11 mouse cellular contexts compared by ENCODE assay signal in genomic region chr15:82378261-82379180, GRCm38 (mm10). TPM values are rescaled to one million over a fixed set of nuclear protein-coding genes. Genes with fewer than 3 reads are reported as not detected.
A peak's percentile ranks its signal among the peaks of the same experiment; 100 is the strongest.
DNase-seq lines count a peak whose midpoint lies in the region; ATAC-seq and TF ChIP-seq lines count a peak whose summit lies in the region.
"Had no signal": no experiment of that assay in that cellular context is flagged by ENCODE, and none has a peak within 500 bp of the region (broad histone marks: within the 10 kb centered on the region; RNA-seq: fewer than 3 reads in every experiment).

No protein-coding gene starts in this region.

- TF ChIP-seq CTCF in lung, adult 2 months (IDR thresholded peaks at IDR 0.05; ENCODE audit: insufficient read depth, low read length): no peak

- TF ChIP-seq POLR2A in lung, adult 2 months (IDR thresholded peaks at IDR 0.05; ENCODE audit: borderline replicate concordance, extremely low read depth, low read depth, low read length): no peak

- ATAC-seq in intestine, embryonic 14.5 days (replicated peaks; ENCODE audit: low FRiP score, low TSS enrichment, low read depth): no peak
- no peak for ATAC-seq in monocyte, adult 5-6 weeks (replicated peaks; ENCODE audit: insufficient number of reproducible peaks, low FRiP score, low TSS enrichment, poor library complexity, severe bottlenecking)
- no peak for ATAC-seq in forebrain, embryonic 13.5 days

- peak overlapping the region; percentile 65 for H3K4me2 ChIP-seq in intestine, embryonic 14.5 days (ENCODE audit: low read length)
- H3K4me2 ChIP-seq in forebrain, embryonic 13.5 days: no peak overlapping the region

- H3K9ac ChIP-seq in intestine, embryonic 14.5 days (ENCODE audit: low read length): no peak overlapping the region
- no peak overlapping the region for H3K9ac ChIP-seq in forebrain, embryonic 13.5 days
- H3K9ac ChIP-seq: hindbrain, embryonic 13.5 days had no signal

- DNase-seq in embryo, embryonic 11 days: peak; percentile 14
- no peak for DNase-seq in embryo, embryonic 10 days (ENCODE audit: low spot score)
- DNase-seq in NIH3T3 (ENCODE audit: low read depth): peak; percentile 35
- DNase-seq in intestine, embryonic 14.5 days (ENCODE audit: low spot score): peak; percentile 54
- no peak for DNase-seq in lung, adult 2 months
- no peak for DNase-seq in testis, postnatal 14 days (ENCODE audit: low spot score)

- H3K9me3 ChIP-seq in intestine, embryonic 14.5 days (ENCODE audit: control insufficient read depth, low read length): no peaks in the 10 kb centered on the region
- H3K9me3 ChIP-seq in forebrain, embryonic 13.5 days (replicated peaks): no peaks in the 10 kb centered on the region
- H3K9me3 ChIP-seq: hindbrain, embryonic 13.5 days had no signal

- WGBS in intestine, embryonic 14.5 days: 39% methylated on average over 15 of the region's 15 CpGs
- WGBS in lung, adult 2 months: 36% methylated on average over 15 of the region's 15 CpGs
- 57% methylated on average over 15 of the region's 15 CpGs for WGBS in forebrain, embryonic 13.5 days

- H3K36me3 ChIP-seq in intestine, embryonic 14.5 days (ENCODE audit: control insufficient read depth, insufficient read depth, low read length): 0 out of 2 replicates have a peak, but pooled peaks cover 6% of the 10 kb centered on the region
- no peaks in the 10 kb centered on the region for H3K36me3 ChIP-seq in forebrain, embryonic 13.5 days (ENCODE audit: poor library complexity, severe bottlenecking)
- H3K36me3 ChIP-seq: hindbrain, embryonic 13.5 days had no signal

- peak overlapping the region; percentile 87; the same call in 1 of the 2 replicates for H3K27ac ChIP-seq in intestine, embryonic 14.5 days (ENCODE audit: low read depth)
- no peak overlapping the region for H3K27ac ChIP-seq in forebrain, embryonic 13.5 days
- H3K27ac ChIP-seq: hindbrain, embryonic 13.5 days had no signal

- peaks cover 23% of the 10 kb centered on the region; the same call in 1 of the 2 replicates for H3K4me1 ChIP-seq in intestine, embryonic 14.5 days (replicated peaks; ENCODE audit: control insufficient read depth, insufficient read depth, low read length)
- H3K4me1 ChIP-seq in lung, adult 2 months (ENCODE audit: control insufficient read depth, insufficient read depth, low read length): peaks cover 15% of the 10 kb centered on the region
- peaks cover 29% of the 10 kb centered on the region for H3K4me1 ChIP-seq in forebrain, embryonic 13.5 days

- no peak overlapping the region for H3K4me3 ChIP-seq in intestine, embryonic 14.5 days (ENCODE audit: low read depth, low read length)
- peak overlapping the region; percentile 34 for H3K4me3 ChIP-seq in lung, adult 2 months (replicated peaks; ENCODE audit: extremely low read depth, low read depth, low read length)
- H3K4me3 ChIP-seq in forebrain, embryonic 13.5 days: no peak overlapping the region

- H3K27me3 ChIP-seq in intestine, embryonic 14.5 days (replicated peaks; ENCODE audit: control insufficient read depth, insufficient read depth, low read length): no peaks in the 10 kb centered on the region
- H3K27me3 ChIP-seq in forebrain, embryonic 13.5 days: no peaks in the 10 kb centered on the region

RNA-seq across cellular contexts. Expression of gene Cyp2d22, which starts 1.5 kb away (rescaled TPM):
- 8.4 and 8.5 TPM in 2 replicates for polyA plus RNA-seq in intestine, embryonic 14.5 days (2014; fragmentation: Nextera tagmentation; extraction: Ambion mirVana)
- polyA plus RNA-seq in lung, adult 2 months (2012; rRNA removed): 84.6 and 90.2 TPM in 2 replicates
- total RNA-seq in monocyte, adult 5-6 weeks (2017): 0.57 to 2.1 TPM in 2 of 3 replicates, not detected in the other
- polyA plus RNA-seq in forebrain, embryonic 13.5 days (2015; fragmentation: Nextera tagmentation; extraction: Ambion mirVana): 1.6 and 1.7 TPM in 2 replicates
- total RNA-seq: megakaryocyte-erythroid progenitor cell, adult 5-6 weeks had no signal

RNA-seq across cellular contexts. Expression of gene Cyp2d11, which starts 15.3 kb away (rescaled TPM):
- polyA plus RNA-seq in intestine, embryonic 14.5 days (2014; fragmentation: Nextera tagmentation; extraction: Ambion mirVana): not detected in 2 replicates
- polyA plus RNA-seq in lung, adult 2 months (2012; rRNA removed): not detected in 2 replicates
- not detected in 3 replicates for total RNA-seq in monocyte, adult 5-6 weeks (2017)
- not detected in 2 replicates for polyA plus RNA-seq in forebrain, embryonic 13.5 days (2015; fragmentation: Nextera tagmentation; extraction: Ambion mirVana)
- total RNA-seq: megakaryocyte-erythroid progenitor cell, adult 5-6 weeks had no signal
- polyA plus RNA-seq: C2C12; hindbrain, embryonic 13.5 days had no signal

RNA-seq across cellular contexts. Expression of gene Ndufa6, which starts 24.4 kb away (rescaled TPM):
- polyA plus RNA-seq in intestine, embryonic 14.5 days (2014; fragmentation: Nextera tagmentation; extraction: Ambion mirVana): 426 and 466 TPM in 2 replicates
- 183 and 193 TPM in 2 replicates for polyA plus RNA-seq in lung, adult 2 months (2012; rRNA removed)
- 139 to 263 TPM (median 256 TPM) in 3 replicates for total RNA-seq in monocyte, adult 5-6 weeks (2017)
- polyA plus RNA-seq in forebrain, embryonic 13.5 days (2015; fragmentation: Nextera tagmentation; extraction: Ambion mirVana): 318 and 358 TPM in 2 replicates

RNA-seq across cellular contexts. Expression of gene Cyp2d10, which starts 28.5 kb away (rescaled TPM):
- polyA plus RNA-seq in intestine, embryonic 14.5 days (2014; fragmentation: Nextera tagmentation; extraction: Ambion mirVana): not detected in 2 replicates
- 0.43 and 0.65 TPM in 2 replicates for polyA plus RNA-seq in lung, adult 2 months (2012; rRNA removed)
- total RNA-seq in monocyte, adult 5-6 weeks (2017): not detected in 3 replicates
- polyA plus RNA-seq in forebrain, embryonic 13.5 days (2015; fragmentation: Nextera tagmentation; extraction: Ambion mirVana): 0.57 TPM in 1 of 2 replicates, not detected in the other
- total RNA-seq: megakaryocyte-erythroid progenitor cell, adult 5-6 weeks had no signal
- polyA plus RNA-seq: C2C12; hindbrain, embryonic 13.5 days had no signal

RNA-seq across cellular contexts. Expression of gene Smdt1, which starts 39.8 kb away (rescaled TPM):
- 260 and 272 TPM in 2 replicates for polyA plus RNA-seq in intestine, embryonic 14.5 days (2014; fragmentation: Nextera tagmentation; extraction: Ambion mirVana)
- 189 and 202 TPM in 2 replicates for polyA plus RNA-seq in lung, adult 2 months (2012; rRNA removed)
- total RNA-seq in monocyte, adult 5-6 weeks (2017): 57.5 to 129 TPM (median 113 TPM) in 3 replicates
- polyA plus RNA-seq in forebrain, embryonic 13.5 days (2015; fragmentation: Nextera tagmentation; extraction: Ambion mirVana): 303 and 321 TPM in 2 replicates

Comparison
In these comparisons a context has a peak if more than half of its experiments do, and no peak if none do; other contexts are left out.
1. DNase-seq: peak in embryo, embryonic 11 days (single experiment), NIH3T3 (single experiment) and intestine, embryonic 14.5 days (single experiment); none in embryo, embryonic 10 days (single experiment), lung, adult 2 months (single experiment) and testis, postnatal 14 days (single experiment).